Mouse (Mus musculus) bone marrow macrophage, adult 2 months (primary cell): ENCODE results near the gene Fam155a. TPM values are rescaled to one million over a fixed set of nuclear protein-coding genes. Genes with fewer than 3 reads are reported as not detected.

Experiments used
- H3K27ac ChIP-seq: 2 replicates; pipeline ENCODE4 v1.5.1; 2012; ENCODE audit warnings: low read depth, low read length; ENCODE audit not compliant: insufficient read depth
- H3K4me1 ChIP-seq: 2 replicates; pipeline ENCODE4 v1.6.1; 2012; ENCODE audit warnings: low read length; ENCODE audit not compliant: control insufficient read depth, insufficient read depth
- H3K4me3 ChIP-seq: 2 replicates; pipeline ENCODE4 v1.5.1; 2012; ENCODE audit warnings: mild to moderate bottlenecking, low read length, moderate library complexity; ENCODE audit not compliant: insufficient read depth
- CTCF ChIP-seq: IDR thresholded peaks from 2 replicates; pipeline ENCODE4 v1.5.1; 2012; ENCODE audit warnings: low read depth, mild to moderate bottlenecking, low read length, moderate library complexity
- POLR2A ChIP-seq: IDR thresholded peaks from 2 replicates; pipeline ENCODE4 v1.6.1; 2012; ENCODE audit warnings: mild to moderate bottlenecking, low read depth, low read length, borderline replicate concordance
- polyA plus RNA-seq: library from polyadenylated mRNA; stranded (reverse); fragments of >200 nt; gene quantifications from 2 replicates; pipeline ENCODE4 v1.2.4, GENCODE M21; 2012; ENCODE audit not compliant: missing spikeins, insufficient read depth, insufficient read length

Fam155a gene
- polyA plus RNA-seq, 1 experiment = not detected

- no peak overlapping the region for H3K27ac ChIP-seq
- no peak overlapping the region for H3K4me3 ChIP-seq
- TF ChIP-seq CTCF (no peak), POLR2A (no peak)
- H3K4me1 ChIP-seq = no peaks in the 10 kb centered on the region
Observed at GRCm38 (mm10) chr8:9580192-9580591, 190.8 kb downstream of the Fam155a start.

DNA sequence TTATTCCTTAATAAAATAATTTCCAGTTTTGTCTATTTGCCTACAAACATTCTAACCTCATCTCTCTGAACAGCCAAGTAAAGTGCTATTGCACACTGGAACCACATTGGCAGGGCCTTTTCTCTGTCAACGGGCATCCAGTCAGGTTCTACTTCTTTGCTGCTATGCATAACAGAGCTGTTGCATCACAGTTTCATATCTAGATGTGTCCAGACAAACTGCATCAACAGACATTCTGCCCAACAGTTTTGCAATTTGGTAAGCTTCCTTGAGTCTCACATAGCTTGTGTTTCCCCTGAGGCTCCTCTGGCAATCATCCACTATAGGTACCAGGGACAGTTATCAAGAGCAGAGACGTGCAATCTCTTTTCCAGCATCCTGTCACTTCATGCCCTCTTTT is 199.0 kb downstream of the Fam155a start:
- no peaks in the 10 kb centered on the region for H3K4me1 ChIP-seq
- no peak overlapping the region for H3K4me3 ChIP-seq
- H3K27ac ChIP-seq = no peak overlapping the region
- TF ChIP-seq CTCF (no peak), POLR2A (no peak)

GRCm38 (mm10) chr8:9569516-9570170 is 201.3 kb downstream of the Fam155a start:
- Histone ChIP-seq H3K4me1 (no peaks in the 10 kb centered on the region), H3K4me3 (no peak overlapping the region), H3K27ac (no peak overlapping the region)
- no peak for TF ChIP-seq POLR2A
- TF ChIP-seq CTCF = no peak

DNA sequence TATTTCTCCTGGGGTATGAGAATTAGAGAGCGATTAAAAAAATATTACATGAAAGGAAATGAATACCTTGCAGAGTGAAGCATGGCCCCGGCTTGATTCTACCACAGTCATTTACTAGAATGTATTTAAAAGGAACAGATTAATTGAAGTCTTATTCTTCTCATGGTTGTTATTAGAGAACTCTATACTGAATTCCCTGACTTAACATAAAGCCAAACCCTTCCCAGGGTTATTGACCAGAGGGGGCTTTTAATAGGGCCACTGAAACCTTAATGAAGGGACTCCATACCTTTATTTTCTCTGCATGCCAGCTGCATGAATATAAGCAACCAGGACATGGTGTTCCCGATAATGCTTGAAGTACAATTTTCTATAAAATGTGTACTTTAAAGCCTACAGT is 221.8 kb downstream of the Fam155a start:
- H3K4me1 ChIP-seq = no peaks in the 10 kb centered on the region
- no peak overlapping the region for H3K27ac ChIP-seq
- TF ChIP-seq POLR2A = no peak
- TF ChIP-seq CTCF = no peak
- no peak overlapping the region for H3K4me3 ChIP-seq

GRCm38 (mm10) chr8:9547558-9547954 is 223.4 kb downstream of the Fam155a start:
- TF ChIP-seq POLR2A = no peak
- no peak for TF ChIP-seq CTCF

GRCm38 (mm10) chr8:9546919-9547557 is 223.9 kb downstream of the Fam155a start:
- no peak overlapping the region for H3K27ac ChIP-seq
- H3K4me3 ChIP-seq = no peak overlapping the region
- TF ChIP-seq POLR2A (no peak), CTCF (no peak)
- no peaks in the 10 kb centered on the region for H3K4me1 ChIP-seq

More at GRCm38 (mm10) chr8:9547558-9547954, 223.4 kb downstream of the Fam155a start:
- no peak overlapping the region for H3K27ac ChIP-seq
- H3K4me3 ChIP-seq = no peak overlapping the region
- no peaks in the 10 kb centered on the region for H3K4me1 ChIP-seq

GRCm38 (mm10) chr8:9546429-9546828 is 224.5 kb downstream of the Fam155a start:
- H3K27ac ChIP-seq = no peak overlapping the region
- no peak for TF ChIP-seq CTCF
- TF ChIP-seq POLR2A = no peak
- H3K4me1 ChIP-seq = no peaks in the 10 kb centered on the region
- H3K4me3 ChIP-seq = no peak overlapping the region

DNA sequence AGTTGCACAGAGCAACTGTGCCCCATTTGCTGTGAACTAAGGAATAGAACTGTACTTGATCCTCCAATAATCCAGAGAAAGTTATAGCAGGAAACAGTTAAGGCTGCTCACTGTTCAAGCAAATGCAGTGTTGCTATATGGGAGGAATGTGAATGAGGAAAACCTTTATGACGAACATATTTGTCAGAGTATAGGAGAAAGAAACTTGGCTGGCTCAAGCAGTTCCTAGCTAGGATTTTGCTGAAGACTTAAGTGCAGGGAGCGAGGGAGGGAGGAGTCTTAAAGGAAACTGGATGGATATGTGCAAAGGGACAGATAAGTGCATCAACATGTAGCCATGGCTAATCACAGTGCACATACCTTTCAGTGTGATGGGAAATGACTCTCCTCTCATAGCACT is 225.3 kb downstream of the Fam155a start:
- no peak for TF ChIP-seq POLR2A
- H3K4me3 ChIP-seq = no peak overlapping the region

DNA sequence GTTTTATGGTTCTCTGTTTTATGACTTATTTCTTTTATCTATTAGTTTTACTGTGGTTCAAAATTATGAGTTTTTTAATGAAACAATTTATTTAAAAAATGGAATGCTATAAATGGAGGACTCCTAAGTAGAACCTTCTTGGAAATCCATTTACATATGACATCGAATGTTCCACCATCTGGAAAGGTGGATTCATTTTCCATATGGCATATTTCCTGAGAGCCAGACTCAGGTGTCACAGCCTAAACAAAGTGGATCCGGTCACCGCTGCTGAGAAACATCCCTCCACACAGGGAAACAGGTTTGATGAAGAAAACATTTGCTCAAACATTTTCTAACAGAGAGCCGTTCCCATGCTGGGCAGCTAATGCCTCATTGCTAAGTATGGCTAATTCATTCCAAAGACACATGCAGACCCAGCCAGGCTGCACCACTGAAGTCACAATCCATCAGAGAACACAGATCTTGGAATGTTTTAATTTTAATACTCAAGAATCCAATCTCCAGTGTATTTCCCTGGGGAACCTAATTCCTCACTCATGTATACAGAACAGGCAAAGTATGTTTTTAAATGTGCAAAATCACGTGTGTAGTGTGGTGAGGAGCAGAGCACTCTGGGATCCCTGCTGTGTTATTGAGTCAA is 235.1 kb downstream of the Fam155a start:
- Histone ChIP-seq H3K27ac (no peak overlapping the region), H3K4me1 (no peaks in the 10 kb centered on the region), H3K4me3 (no peak overlapping the region)
- TF ChIP-seq POLR2A (no peak), CTCF (no peak)

More for the DNA sequence above, 225.3 kb downstream of the Fam155a start:
- Histone ChIP-seq H3K4me1 (no peaks in the 10 kb centered on the region), H3K27ac (no peak overlapping the region)

- no peak overlapping the region for H3K4me3 ChIP-seq
- H3K4me1 ChIP-seq = no peaks in the 10 kb centered on the region
- no peak overlapping the region for H3K27ac ChIP-seq
- TF ChIP-seq CTCF (no peak), POLR2A (no peak)
Observed at GRCm38 (mm10) chr8:9526515-9526914, 244.4 kb downstream of the Fam155a start.
